Mouse (Mus musculus) intestine, postnatal 0 days (tissue): ENCODE measurements around the gene Def6. TPM values are rescaled to one million over a fixed set of nuclear protein-coding genes. Genes with fewer than 3 reads are reported as not detected.

Source experiments
- ATAC-seq: fragments of 200-750 bp; cut with Nextera tagmentation; 2 replicates; pipeline ENCODE4 v1.8.0; 2017; ENCODE audit warnings: mild to moderate bottlenecking, moderate TSS enrichment, moderate library complexity
- H3K27ac ChIP-seq: fragments of 300-500 bp; sonication (generic); 2 replicates; pipeline ENCODE4 v1.5.1; 2014; ENCODE audit warnings: mild to moderate bottlenecking, low read depth, low read length, moderate library complexity
- H3K27me3 ChIP-seq: fragments of 300-500 bp; sonication (generic); replicated peaks from 2 replicates; pipeline ENCODE4 v1.6.1; 2014; ENCODE audit warnings: low read length, mixed read lengths; ENCODE audit not compliant: control insufficient read depth, insufficient read depth
- H3K36me3 ChIP-seq: fragments of 300-500 bp; sonication (generic); 2 replicates; pipeline ENCODE4 v1.6.1; 2014; ENCODE audit warnings: mild to moderate bottlenecking, moderate library complexity; ENCODE audit not compliant: control insufficient read depth, insufficient read depth
- H3K4me1 ChIP-seq: fragments of 300-500 bp; sonication (generic); replicated peaks from 2 replicates; pipeline ENCODE4 v1.6.1; 2014; ENCODE audit warnings: antibody characterized with exemption, low read length, mixed read lengths; ENCODE audit not compliant: control insufficient read depth, insufficient read depth
- H3K4me2 ChIP-seq: fragments of 300-500 bp; sonication (generic); replicated peaks from 2 replicates; pipeline ENCODE4 v1.6.1; 2014; ENCODE audit warnings: low read depth, mild to moderate bottlenecking, moderate library complexity
- H3K4me3 ChIP-seq: fragments of 300-500 bp; sonication (generic); 2 replicates; pipeline ENCODE4 v1.5.1; 2014; ENCODE audit warnings: low read depth, low read length
- H3K9ac ChIP-seq: fragments of 300-500 bp; sonication (generic); 2 replicates; pipeline ENCODE4 v1.6.1; 2014; ENCODE audit warnings: mild to moderate bottlenecking, low read depth, low read length
- H3K9me3 ChIP-seq: fragments of 300-500 bp; sonication (generic); 2 replicates; pipeline ENCODE4 v1.6.1; 2016; ENCODE audit warnings: mixed run types; ENCODE audit not compliant: control insufficient read depth
- CTCF ChIP-seq: sonication (generic); IDR thresholded peaks from 2 replicates; pipeline ENCODE4 v1.5.1; 2016; ENCODE audit warnings: low read depth, mild to moderate bottlenecking, control low read depth, antibody characterized with exemption, moderate library complexity
- WGBS: fragments of 180-500 bp; shearing (Covaris S2); extraction: QIAGEN DNeasy Blood & Tissue Kit; methylation state at CpG from one replicate; pipeline ENCODE4 v1.1.7; 2014; 5-methylcytosine and 5-hydroxymethylcytosine counted together
- polyA plus RNA-seq: library from polyadenylated mRNA; unstranded; fragments of >200 nt; fragmentation: Nextera tagmentation; extraction: Ambion mirVana; gene quantifications from 2 replicates; pipeline ENCODE4 v1.2.1, GENCODE M21; 2015

The Def6 gene
- polyA plus RNA-seq, 1 experiment from 2014 or later, result 1.7 TPM

GRCm38 (mm10) chr17:28207092-28207491, 486 bp upstream of the Def6 start:
- H3K4me1 ChIP-seq, result no peaks in the 10 kb centered on the region
- 68% methylated on average over 8 of the region's 8 CpGs for WGBS
- ATAC-seq, result no peak
- H3K36me3 ChIP-seq, result peaks cover 14% of the 10 kb centered on the region
- no peaks in the 10 kb centered on the region for H3K27me3 ChIP-seq
- H3K4me3 ChIP-seq, result no peak overlapping the region
- no peak overlapping the region for H3K4me2 ChIP-seq
- H3K27ac ChIP-seq, result no peak overlapping the region
- no peak for TF ChIP-seq CTCF
- peak overlapping the region; percentile 48; the same call in 1 of the 2 replicates for H3K9ac ChIP-seq
- no peaks in the 10 kb centered on the region for H3K9me3 ChIP-seq

GRCm38 (mm10) chr17:28208314-28208612, 685 bp downstream of the Def6 start:
- Histone ChIP-seq H3K27ac (no peak overlapping the region), H3K9ac (0 out of 2 replicates have a peak overlapping the region, but pooled peaks have one; percentile 48)
- WGBS, result 83% methylated on average over 8 of the region's 8 CpGs

DNA sequence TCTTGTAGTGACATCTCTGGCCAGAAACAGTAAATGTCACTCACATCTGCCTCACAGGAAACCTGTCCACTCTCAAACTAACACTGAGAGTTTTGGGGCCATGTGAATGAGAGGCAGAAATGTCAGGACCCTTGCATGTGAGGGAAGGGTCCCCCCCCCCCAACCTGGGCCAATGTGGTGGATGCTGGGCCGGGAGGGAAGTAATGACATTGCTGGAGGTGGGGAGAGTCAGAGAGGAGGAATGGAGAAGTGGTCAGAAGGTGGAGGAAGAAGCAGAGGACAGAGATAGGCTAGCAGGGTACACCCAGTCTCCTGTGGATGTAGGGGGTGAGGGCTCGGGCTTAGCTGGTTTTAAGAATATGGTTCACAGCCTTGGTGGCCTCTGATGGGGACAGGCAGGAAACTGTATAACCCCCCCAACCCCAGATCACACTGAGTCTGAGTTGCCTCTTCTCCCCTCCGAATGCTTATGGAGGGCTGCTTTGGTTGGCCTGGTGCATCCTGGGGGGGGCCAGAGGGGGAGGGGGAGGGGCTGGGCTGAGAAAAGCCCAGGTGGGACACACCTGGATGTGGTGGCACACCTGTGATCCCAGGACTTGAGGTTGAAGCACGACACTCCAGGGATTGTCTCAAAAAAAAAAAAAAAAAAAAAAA, 2.0 kb downstream of the Def6 start:
- Histone ChIP-seq H3K27me3 (no peaks in the 10 kb centered on the region), H3K4me3 (no peak overlapping the region), H3K4me2 (no peak overlapping the region), H3K27ac (no peak overlapping the region), H3K9ac (no peak overlapping the region), H3K36me3 (no peaks in the 10 kb centered on the region), H3K9me3 (no peaks in the 10 kb centered on the region), H3K4me1 (no peaks in the 10 kb centered on the region)
- TF ChIP-seq CTCF, result no peak
- no peak for ATAC-seq
- 70% methylated on average over 4 of the region's 4 CpGs for WGBS

More at GRCm38 (mm10) chr17:28208314-28208612, 685 bp downstream of the Def6 start:
- no peak for ATAC-seq
- Histone ChIP-seq H3K9me3 (no peaks in the 10 kb centered on the region), H3K36me3 (peaks cover 3% of the 10 kb centered on the region), H3K27me3 (no peaks in the 10 kb centered on the region), H3K4me1 (no peaks in the 10 kb centered on the region), H3K4me3 (peak overlapping the region; percentile 26), H3K4me2 (peak overlapping the region; percentile 61)
- no peak for TF ChIP-seq CTCF

DNA sequence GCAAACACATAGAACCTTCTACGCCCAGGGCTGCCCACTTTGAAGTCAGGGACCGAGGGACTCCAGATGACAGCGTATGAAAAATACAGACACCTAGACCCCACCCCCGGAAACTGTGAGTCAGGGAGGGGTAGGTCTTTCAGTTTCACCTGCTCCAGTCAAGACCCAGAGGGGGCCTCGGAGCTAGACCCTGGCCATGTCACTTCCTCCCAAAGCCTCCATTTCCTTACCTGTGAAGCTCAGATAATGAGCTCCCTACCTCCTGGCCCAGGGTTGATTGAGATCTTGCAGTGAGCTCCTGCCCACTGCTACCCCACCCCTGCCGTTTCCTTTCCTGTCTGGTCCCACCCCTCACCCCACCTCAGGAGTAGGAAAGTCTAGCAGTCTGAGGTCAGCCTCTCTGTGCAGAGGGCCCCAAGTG, 4.4 kb downstream of the Def6 start:
- no peaks in the 10 kb centered on the region for H3K9me3 ChIP-seq
- 0 out of 2 replicates have a peak, but pooled peaks have one; percentile 15 for ATAC-seq
- 61% methylated on average over 6 of the region's 6 CpGs for WGBS
- H3K36me3 ChIP-seq, result no peaks in the 10 kb centered on the region
- no peak overlapping the region for H3K4me3 ChIP-seq
- H3K9ac ChIP-seq, result no peak overlapping the region
- no peak overlapping the region for H3K4me2 ChIP-seq
- no peak overlapping the region for H3K27ac ChIP-seq
- H3K27me3 ChIP-seq, result no peaks in the 10 kb centered on the region
- no peaks in the 10 kb centered on the region for H3K4me1 ChIP-seq
- no peak for TF ChIP-seq CTCF

DNA sequence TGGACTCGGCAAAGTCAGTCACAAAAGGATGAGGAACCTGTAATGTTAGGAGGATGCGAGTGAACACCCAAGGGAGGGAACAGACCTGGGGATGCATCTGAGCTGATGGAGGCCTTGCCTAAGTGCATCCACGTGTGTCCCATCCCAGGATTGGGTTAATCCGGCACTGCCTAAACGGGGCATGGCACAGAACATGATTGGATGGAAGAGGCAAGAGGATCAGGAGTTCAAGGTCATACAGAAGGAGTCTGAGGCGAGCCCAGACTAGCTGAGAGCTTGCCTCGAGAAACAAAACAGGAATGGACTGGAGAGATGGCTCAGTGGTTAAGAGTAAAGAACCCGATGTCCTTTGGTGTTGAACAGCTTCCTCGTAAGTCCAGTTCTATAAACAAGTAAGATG, 4.8 kb downstream of the Def6 start:
- H3K27ac ChIP-seq, result no peak overlapping the region
- H3K9ac ChIP-seq, result no peak overlapping the region
- no peaks in the 10 kb centered on the region for H3K9me3 ChIP-seq
- 0 out of 2 replicates have a peak, but pooled peaks have one; percentile 5 for ATAC-seq
- no peak overlapping the region for H3K4me3 ChIP-seq
- WGBS, result 43% methylated on average over 9 of the region's 9 CpGs
- H3K4me2 ChIP-seq, result no peak overlapping the region
- H3K27me3 ChIP-seq, result no peaks in the 10 kb centered on the region
- TF ChIP-seq CTCF, result no peak
- no peaks in the 10 kb centered on the region for H3K4me1 ChIP-seq
- no peaks in the 10 kb centered on the region for H3K36me3 ChIP-seq

DNA sequence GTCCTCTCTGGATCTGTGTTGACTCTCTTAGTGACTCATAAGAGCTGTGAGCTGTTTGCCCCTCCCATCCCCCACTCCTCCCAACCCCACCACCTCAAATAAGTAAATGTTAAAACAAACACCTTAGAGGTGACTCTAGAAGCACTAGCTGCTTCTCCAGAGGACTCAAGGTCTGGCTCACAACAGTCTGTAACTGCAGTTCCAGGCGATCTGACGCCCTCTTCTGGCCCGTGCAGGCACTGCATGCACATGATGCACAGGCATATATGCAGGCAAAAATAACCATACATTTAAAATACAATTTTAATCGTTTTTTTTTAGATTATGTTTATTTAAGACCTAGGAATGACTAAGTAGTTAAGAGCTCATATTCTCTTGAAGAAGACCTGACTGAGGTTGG, 5.7 kb downstream of the Def6 start:
- Histone ChIP-seq H3K4me3 (no peak overlapping the region), H3K4me2 (no peak overlapping the region), H3K9ac (no peak overlapping the region), H3K27ac (no peak overlapping the region), H3K9me3 (no peaks in the 10 kb centered on the region), H3K36me3 (no peaks in the 10 kb centered on the region), H3K27me3 (no peaks in the 10 kb centered on the region), H3K4me1 (no peaks in the 10 kb centered on the region)
- no peak for ATAC-seq
- peak; percentile 53 for TF ChIP-seq CTCF
- 29% methylated on average over 4 of the region's 4 CpGs for WGBS
